Mouse (Mus musculus) liver, embryonic 11.5 days (tissue): ENCODE results near the gene Cdh18. TPM values are rescaled to one million over a fixed set of nuclear protein-coding genes. Genes with fewer than 3 reads are reported as not detected.

Experiments used
- ATAC-seq: fragments of 200-750 bp; cut with Nextera tagmentation; replicated peaks from 2 replicates; pipeline ENCODE4 v1.8.0; 2017; ENCODE audit warnings: moderate number of reproducible peaks, mild to moderate bottlenecking, moderate TSS enrichment, moderate library complexity; ENCODE audit not compliant: low FRiP score
- DNase-seq: peaks from one replicate; pipeline ENCODE4 v3.0.0-alpha.2; 2017; ENCODE audit warnings: low spot score
- H3K27ac ChIP-seq: fragments of 300-500 bp; sonication (generic); 2 replicates; pipeline ENCODE4 v1.5.1; 2014; ENCODE audit warnings: mild to moderate bottlenecking, low read depth, low read length, control low read depth
- H3K27me3 ChIP-seq: fragments of 300-500 bp; sonication (generic); replicated peaks from 2 replicates; pipeline ENCODE4 v1.6.1; 2014; ENCODE audit warnings: low read length, mixed read lengths; ENCODE audit not compliant: control insufficient read depth, insufficient read depth
- H3K36me3 ChIP-seq: fragments of 300-500 bp; sonication (generic); 2 replicates; pipeline ENCODE4 v1.6.1; 2014; ENCODE audit warnings: mild to moderate bottlenecking, low read length, moderate library complexity, mixed read lengths; ENCODE audit not compliant: control insufficient read depth, insufficient read depth
- H3K4me1 ChIP-seq: fragments of 300-500 bp; sonication (generic); replicated peaks from 2 replicates; pipeline ENCODE4 v1.6.1; 2014; ENCODE audit warnings: low read length, mixed read lengths; ENCODE audit not compliant: control insufficient read depth, insufficient read depth
- H3K4me2 ChIP-seq: fragments of 300-500 bp; sonication (generic); 2 replicates; pipeline ENCODE4 v1.6.1; 2014; ENCODE audit warnings: mild to moderate bottlenecking, control low read depth, moderate library complexity
- H3K4me3 ChIP-seq: fragments of 300-500 bp; sonication (generic); 2 replicates; pipeline ENCODE4 v1.5.1; 2014; ENCODE audit warnings: low read depth, low read length, control low read depth
- H3K9ac ChIP-seq: fragments of 300-500 bp; sonication (generic); 2 replicates; pipeline ENCODE4 v1.6.1; 2014; ENCODE audit warnings: low read depth, low read length, control low read depth
- H3K9me3 ChIP-seq: fragments of 300-500 bp; sonication (generic); 2 replicates; pipeline ENCODE4 v1.6.1; 2016; ENCODE audit warnings: low read length, inconsistent platforms, mixed read lengths; ENCODE audit not compliant: control insufficient read depth
- WGBS: fragments of 180-500 bp; shearing (Covaris S2); extraction: QIAGEN DNeasy Blood & Tissue Kit; methylation state at CpG from one replicate; pipeline ENCODE4 v1.1.7; 2014; 5-methylcytosine and 5-hydroxymethylcytosine counted together
- polyA plus RNA-seq: library from polyadenylated mRNA; unstranded; fragments of >200 nt; fragmentation: Nextera tagmentation; extraction: Ambion mirVana; gene quantifications from 2 replicates; pipeline ENCODE4 v1.2.1, GENCODE M21; 2014

The Cdh18 gene
- polyA plus RNA-seq, 1 experiment from 2014 or later, result 0.14 TPM

GRCm38 (mm10) chr15:22857704-22858103, 308.9 kb downstream of the Cdh18 start:
- Histone ChIP-seq H3K4me2 (no peak overlapping the region), H3K36me3 (no peaks in the 10 kb centered on the region), H3K9me3 (no peaks in the 10 kb centered on the region), H3K27me3 (no peaks in the 10 kb centered on the region), H3K27ac (no peak overlapping the region), H3K9ac (no peak overlapping the region), H3K4me1 (no peaks in the 10 kb centered on the region), H3K4me3 (no peak overlapping the region)
- ATAC-seq (no peak), DNase-seq (no peak)

DNA sequence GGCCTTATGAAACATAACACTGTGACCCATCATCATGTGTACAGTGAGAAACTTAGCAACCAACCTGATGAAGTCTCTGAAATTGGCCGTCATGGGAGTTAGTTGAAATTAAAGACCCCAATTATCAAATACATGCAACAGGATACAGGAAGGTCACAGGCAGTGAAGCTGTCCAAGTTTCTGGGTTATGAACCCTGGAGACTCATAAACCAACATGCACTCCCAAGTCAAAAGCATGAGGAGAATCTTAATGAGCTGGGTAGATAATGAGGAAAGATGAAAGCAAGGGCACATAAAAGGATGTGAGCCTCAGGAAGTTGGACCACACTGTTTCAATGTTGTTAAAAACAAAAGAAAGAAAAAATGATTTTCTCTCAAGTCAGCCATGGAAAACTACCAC, 321.9 kb downstream of the Cdh18 start:
- Histone ChIP-seq H3K4me1 (no peaks in the 10 kb centered on the region), H3K27ac (no peak overlapping the region), H3K9ac (no peak overlapping the region), H3K4me2 (no peak overlapping the region), H3K27me3 (no peaks in the 10 kb centered on the region), H3K9me3 (no peaks in the 10 kb centered on the region), H3K36me3 (no peaks in the 10 kb centered on the region), H3K4me3 (no peak overlapping the region)
- 77% methylated on average over 1 of the region's 1 CpGs for WGBS
- DNase-seq (no peak), ATAC-seq (no peak)

GRCm38 (mm10) chr15:22897724-22898123, 348.9 kb downstream of the Cdh18 start:
- H3K4me1 ChIP-seq, result no peaks in the 10 kb centered on the region
- H3K27ac ChIP-seq, result no peak overlapping the region
- no peaks in the 10 kb centered on the region for H3K36me3 ChIP-seq
- H3K4me2 ChIP-seq, result no peak overlapping the region
- WGBS, result 63% methylated on average over 4 of the region's 4 CpGs
- ATAC-seq, result no peak
- no peaks in the 10 kb centered on the region for H3K27me3 ChIP-seq
- H3K9me3 ChIP-seq, result no peaks in the 10 kb centered on the region
- DNase-seq, result no peak
- no peak overlapping the region for H3K9ac ChIP-seq
- no peak overlapping the region for H3K4me3 ChIP-seq

GRCm38 (mm10) chr15:22898208-22898607, 349.4 kb downstream of the Cdh18 start:
- Histone ChIP-seq H3K9ac (no peak overlapping the region), H3K27ac (no peak overlapping the region), H3K27me3 (no peaks in the 10 kb centered on the region), H3K4me1 (no peaks in the 10 kb centered on the region), H3K4me3 (no peak overlapping the region), H3K36me3 (no peaks in the 10 kb centered on the region), H3K4me2 (no peak overlapping the region), H3K9me3 (no peaks in the 10 kb centered on the region)
- ATAC-seq (no peak; the same call in 1 of the 2 replicates), DNase-seq (no peak)
- 55% methylated on average over 4 of the region's 4 CpGs for WGBS

- H3K36me3 ChIP-seq, result no peaks in the 10 kb centered on the region
- no peak overlapping the region for H3K4me3 ChIP-seq
- H3K27ac ChIP-seq, result no peak overlapping the region
- no peak overlapping the region for H3K4me2 ChIP-seq
- H3K27me3 ChIP-seq, result no peaks in the 10 kb centered on the region
- DNase-seq (no peak), ATAC-seq (no peak)
- H3K9me3 ChIP-seq, result no peaks in the 10 kb centered on the region
- no peaks in the 10 kb centered on the region for H3K4me1 ChIP-seq
- no peak overlapping the region for H3K9ac ChIP-seq
Observed at GRCm38 (mm10) chr15:22914444-22914843, 365.6 kb downstream of the Cdh18 start.

DNA sequence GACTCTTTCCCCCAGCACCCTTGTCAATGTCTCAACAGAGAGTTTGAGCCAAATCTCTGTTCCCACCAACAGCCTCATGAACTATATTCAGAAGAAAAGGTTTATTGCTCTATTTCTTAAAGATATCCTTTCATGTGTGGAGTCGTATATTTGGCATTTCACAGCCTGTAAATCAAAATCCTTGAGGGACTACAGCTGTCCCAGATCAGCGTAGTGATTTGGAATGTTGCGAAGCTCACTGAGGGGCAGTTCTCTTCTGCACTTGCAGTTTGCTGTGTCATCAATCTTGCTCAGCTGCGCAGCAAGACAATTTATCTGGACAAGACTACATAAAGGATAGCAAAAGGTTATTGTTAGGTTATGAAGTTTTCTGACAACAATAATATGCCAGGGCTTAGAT, 385.5 kb downstream of the Cdh18 start:
- Histone ChIP-seq H3K36me3 (no peaks in the 10 kb centered on the region), H3K27ac (no peak overlapping the region), H3K9ac (no peak overlapping the region), H3K4me3 (no peak overlapping the region), H3K4me2 (no peak overlapping the region), H3K4me1 (no peaks in the 10 kb centered on the region), H3K9me3 (no peaks in the 10 kb centered on the region), H3K27me3 (no peaks in the 10 kb centered on the region)
- ATAC-seq (no peak), DNase-seq (no peak)
- 71% methylated on average over 4 of the region's 4 CpGs for WGBS

DNA sequence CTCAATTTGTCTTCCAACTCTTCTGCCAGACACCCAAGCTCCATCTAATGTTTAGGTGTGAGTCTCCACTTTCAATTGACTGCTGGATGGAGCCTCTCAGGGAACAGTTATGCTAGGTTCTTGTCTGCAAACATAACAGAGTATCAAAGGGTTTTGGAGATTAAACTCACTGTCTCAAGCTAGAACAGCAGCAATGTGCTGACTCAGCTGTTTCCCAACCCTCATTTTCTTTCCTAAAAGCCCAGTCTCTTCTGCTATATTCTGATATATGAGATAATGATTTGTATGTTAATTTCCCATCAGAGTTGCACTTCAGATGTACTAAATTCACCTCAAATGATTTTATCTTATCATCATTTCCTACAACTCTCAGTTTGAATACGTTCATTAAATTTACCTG, 398.4 kb downstream of the Cdh18 start:
- H3K4me3 ChIP-seq, result no peak overlapping the region
- no peaks in the 10 kb centered on the region for H3K27me3 ChIP-seq
- no peak overlapping the region for H3K27ac ChIP-seq
- ATAC-seq, result no peak
- no peak overlapping the region for H3K9ac ChIP-seq
- no peaks in the 10 kb centered on the region for H3K4me1 ChIP-seq
- WGBS, result 75% methylated on average over 1 of the region's 1 CpGs
- no peaks in the 10 kb centered on the region for H3K36me3 ChIP-seq
- H3K9me3 ChIP-seq, result no peaks in the 10 kb centered on the region
- H3K4me2 ChIP-seq, result no peak overlapping the region
- no peak for DNase-seq

- Histone ChIP-seq H3K27me3 (no peaks in the 10 kb centered on the region), H3K4me3 (no peak overlapping the region), H3K9ac (no peak overlapping the region), H3K4me1 (no peaks in the 10 kb centered on the region), H3K27ac (no peak overlapping the region), H3K9me3 (no peaks in the 10 kb centered on the region), H3K36me3 (no peaks in the 10 kb centered on the region), H3K4me2 (no peak overlapping the region)
- ATAC-seq, result no peak
- DNase-seq, result no peak
- WGBS, result 79% methylated on average over 11 of the region's 11 CpGs
Observed at GRCm38 (mm10) chr15:22969424-22969823, 420.6 kb downstream of the Cdh18 start.

DNA sequence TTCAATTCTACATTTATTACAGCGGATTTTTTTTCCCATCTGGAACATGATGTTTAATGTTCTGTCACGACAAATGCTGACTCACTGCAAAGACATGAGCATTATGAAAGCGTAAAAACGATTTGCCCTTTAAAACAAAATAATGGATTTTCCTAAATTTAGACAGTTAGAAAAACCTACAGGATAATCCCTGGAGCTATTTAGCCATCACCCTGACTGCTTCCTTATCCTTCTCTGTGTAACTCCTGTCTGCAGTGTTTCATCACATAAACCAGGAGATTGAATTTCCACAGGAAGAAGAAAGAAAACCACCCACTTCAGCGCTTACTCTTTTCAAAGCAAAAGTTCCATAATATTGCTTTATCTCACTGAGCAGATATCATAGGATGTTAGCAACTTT, 431.3 kb downstream of the Cdh18 start:
- H3K4me3 ChIP-seq, result no peak overlapping the region
- no peaks in the 10 kb centered on the region for H3K4me1 ChIP-seq
- no peak overlapping the region for H3K9ac ChIP-seq
- ATAC-seq, result no peak
- H3K27me3 ChIP-seq, result no peaks in the 10 kb centered on the region
- no peaks in the 10 kb centered on the region for H3K9me3 ChIP-seq
- no peaks in the 10 kb centered on the region for H3K36me3 ChIP-seq
- 71% methylated on average over 5 of the region's 5 CpGs for WGBS
- H3K4me2 ChIP-seq, result no peak overlapping the region
- H3K27ac ChIP-seq, result no peak overlapping the region
- DNase-seq, result no peak
